Mouse (Mus musculus) CH12.LX (cell line): ENCODE results near the gene Knl1. TPM values are rescaled to one million over a fixed set of nuclear protein-coding genes. Genes with fewer than 3 reads are reported as not detected.

ENCODE experiments used
- DNase-seq: peaks from one replicate; pipeline ENCODE4 v3.0.0-alpha.2; 2013; ENCODE audit errors: extremely low read depth
- H3K27ac ChIP-seq: 2 replicates; pipeline ENCODE4 v1.5.1; 2012; ENCODE audit warnings: low read depth, mild to moderate bottlenecking, control low read depth, moderate library complexity; ENCODE audit not compliant: insufficient read depth
- H3K27me3 ChIP-seq: replicated peaks from 2 replicates; pipeline ENCODE3; 2012; ENCODE audit warnings: inconsistent platforms
- H3K36me3 ChIP-seq, 2 experiments: replicated peaks in 1 of 2; 2 replicates each; pipeline versions ENCODE3 to v1.6.1; 2012; ENCODE audit warnings: inconsistent platforms in 1 of 2, low read length in 1 of 2, mild to moderate bottlenecking in 1 of 2, mixed read lengths in 1 of 2, moderate library complexity in 1 of 2; ENCODE audit not compliant: control insufficient read depth in 1 of 2, insufficient read depth in 1 of 2
- H3K4me1 ChIP-seq, 2 experiments: 2 replicates each; pipeline ENCODE4 v1.6.1; 2012; ENCODE audit warnings: inconsistent platforms in 1 of 2, moderate library complexity in 1 of 2; ENCODE audit not compliant: insufficient read depth in 2 of 2, control insufficient read depth in 1 of 2
- H3K4me2 ChIP-seq: 2 replicates; pipeline ENCODE4 v1.6.1; 2012; ENCODE audit warnings: low read depth, mild to moderate bottlenecking, control low read depth; ENCODE audit not compliant: poor library complexity, insufficient read depth, severe bottlenecking
- H3K4me3 ChIP-seq, 3 experiments: fragments of 150-350 bp in 1 of 3; sonication (generic) in 1 of 3; replicated peaks in 1 of 3; 2 replicates each; pipeline versions ENCODE3 to v1.5.1; 2011 to 2012; ENCODE audit warnings: low read depth in 2 of 3, low read length in 2 of 3, mild to moderate bottlenecking in 2 of 3, moderate library complexity in 2 of 3, control low read depth in 1 of 3, improper control_type of control experiment in 1 of 3, inconsistent platforms in 1 of 3, mixed read lengths in 1 of 3; ENCODE audit not compliant: poor library complexity in 1 of 3
- H3K79me2 ChIP-seq: replicated peaks from 2 replicates; pipeline ENCODE4 v1.6.1; 2012; ENCODE audit warnings: mild to moderate bottlenecking, moderate library complexity; ENCODE audit not compliant: control insufficient read depth, poor library complexity, insufficient read depth, severe bottlenecking; ENCODE audit errors: extremely low read depth
- H3K9ac ChIP-seq: 2 replicates; pipeline ENCODE4 v1.6.1; 2012; ENCODE audit warnings: low read depth, mild to moderate bottlenecking, control low read depth, moderate library complexity; ENCODE audit not compliant: insufficient read depth
- H3K9me3 ChIP-seq: replicated peaks from 2 replicates; pipeline ENCODE3; 2012; ENCODE audit warnings: low read length, inconsistent platforms, mixed read lengths
- ELF1 ChIP-seq: IDR thresholded peaks from 2 replicates; pipeline ENCODE4 v1.6.1; 2014; ENCODE audit warnings: low read depth, mild to moderate bottlenecking, inconsistent platforms, low read length, improper control_type of control experiment
- ETS1 ChIP-seq: conservative IDR thresholded peaks from 2 replicates; pipeline ENCODE4 v1.6.1; 2012; ENCODE audit warnings: low read depth, mild to moderate bottlenecking, inconsistent platforms, low read length, improper control_type of control experiment, moderate library complexity
- GABPA ChIP-seq: IDR thresholded peaks from 2 replicates; pipeline ENCODE4 v1.6.1; 2012; ENCODE audit warnings: low read depth, low read length, improper control_type of control experiment, inconsistent platforms; ENCODE audit not compliant: insufficient replicate concordance
- HCFC1 ChIP-seq: IDR thresholded peaks from 2 replicates; pipeline ENCODE4 v1.6.1; 2012; ENCODE audit warnings: low read depth, mild to moderate bottlenecking, inconsistent platforms, low read length, improper control_type of control experiment
- JUND ChIP-seq: conservative IDR thresholded peaks from 2 replicates; pipeline ENCODE4 v1.6.1; 2011; ENCODE audit warnings: low read depth, low read length, improper control_type of control experiment
- KAT2A ChIP-seq: IDR thresholded peaks from 2 replicates; pipeline ENCODE4 v1.6.1; 2012; ENCODE audit warnings: low read length, improper control_type of control experiment, inconsistent platforms; ENCODE audit not compliant: insufficient replicate concordance
- MAZ ChIP-seq: IDR thresholded peaks from 2 replicates; pipeline ENCODE4 v1.6.1; 2012; ENCODE audit warnings: low read depth, mild to moderate bottlenecking, inconsistent platforms, low read length, improper control_type of control experiment, moderate library complexity
- MXI1 ChIP-seq: IDR thresholded peaks from 2 replicates; pipeline ENCODE4 v1.6.1; 2011; ENCODE audit warnings: mild to moderate bottlenecking, low read depth, low read length, improper control_type of control experiment
- MYC ChIP-seq: IDR thresholded peaks from 2 replicates; pipeline ENCODE4 v1.6.1; 2011; ENCODE audit warnings: low read depth, mild to moderate bottlenecking, improper control_type of control experiment, low read length
- RCOR1 ChIP-seq: conservative IDR thresholded peaks from 2 replicates; pipeline ENCODE4 v1.6.1; 2012; ENCODE audit warnings: low read depth, mild to moderate bottlenecking, inconsistent platforms, low read length, improper control_type of control experiment
- SIN3A ChIP-seq: IDR thresholded peaks from 2 replicates; pipeline ENCODE4 v1.6.1; 2012; ENCODE audit warnings: low read length, improper control_type of control experiment, inconsistent platforms
- TCF12 ChIP-seq: IDR thresholded peaks from 2 replicates; pipeline ENCODE4 v1.6.1; 2014; ENCODE audit warnings: low read depth, mild to moderate bottlenecking, inconsistent platforms, low read length, improper control_type of control experiment
- UBTF ChIP-seq: IDR thresholded peaks from 2 replicates; pipeline ENCODE4 v1.6.1; 2012; ENCODE audit warnings: low read depth, mild to moderate bottlenecking, inconsistent platforms, low read length, improper control_type of control experiment, moderate library complexity
- ZC3H11A ChIP-seq: IDR thresholded peaks from 2 replicates; pipeline ENCODE4 v1.6.1; 2012; ENCODE audit warnings: low read depth, mild to moderate bottlenecking, inconsistent platforms, low read length, improper control_type of control experiment
- dilution Hi-C: fragments of 300-500 bp; cut with MboI; formaldehyde crosslinking; loops from 2 replicates; pipeline ENCODE4 v1.14.3; 2020; ENCODE audit warnings: low sequenced_read_pairs; ENCODE audit not compliant: extremely low pct_unique_long_range_greater_than_20kb, extremely low pct_ligation_motif_present
- in situ Hi-C: fragments of 300-500 bp; cut with MboI; formaldehyde crosslinking; loops from 3 replicates; pipeline ENCODE4 v1.14.3; 2019; ENCODE audit warnings: low sequenced_read_pairs, low pct_ligation_motif_present, low pct_unique_long_range_greater_than_20kb, mixed read lengths
- polyA plus RNA-seq: library from polyadenylated mRNA; unstranded; fragments of >175 nt; gene quantifications from 2 replicates; pipeline ENCODE4 v1.2.1, GENCODE M21; 2012; ENCODE audit warnings: low read depth; ENCODE audit not compliant: insufficient read length
- total RNA-seq, 2 experiments: library from RNA; depleted of rRNA; stranded (reverse); fragments of 300-350 nt in 1 of 2; fragments of >200 nt in 1 of 2; gene quantifications; 2 replicates each; pipeline ENCODE4 v1.2.3; 2012 to 2014

Knl1 gene
- total and polyA plus RNA-seq, 3 experiments = 13.7 to 23.8 (median 19.9) TPM

DNA sequence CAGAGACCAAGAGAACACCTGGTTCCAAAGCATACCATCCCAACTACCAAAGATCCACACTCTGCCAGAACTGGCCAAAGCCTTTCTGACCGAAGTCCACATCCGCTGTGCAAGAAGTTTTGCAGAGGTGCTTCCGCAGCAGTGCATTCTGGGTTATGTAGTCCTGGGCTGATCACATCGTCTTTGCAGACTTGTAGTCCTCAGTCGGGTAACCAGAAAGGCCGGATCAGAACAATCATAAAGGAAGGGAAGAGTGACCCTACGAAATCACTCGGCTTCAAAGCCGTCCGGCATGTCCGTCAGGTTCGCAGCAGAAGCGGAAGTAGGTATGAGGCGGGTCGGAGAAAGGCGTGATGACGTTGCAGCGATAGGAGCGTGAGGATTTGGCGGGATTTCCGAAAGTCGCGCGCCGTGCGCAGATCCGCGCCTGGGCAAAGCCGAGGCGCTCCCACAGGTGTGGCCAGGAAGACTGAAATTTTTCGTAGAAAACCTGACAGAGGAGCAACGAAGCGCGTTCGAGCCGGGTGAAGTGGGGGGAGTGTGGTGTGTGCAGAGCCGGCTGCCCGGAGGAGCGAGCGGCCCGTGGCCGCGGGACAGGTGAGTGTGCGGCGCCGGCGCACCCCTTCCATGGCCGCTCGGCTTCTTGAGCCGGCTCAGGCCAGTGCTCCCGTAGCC lies 65.7 kb downstream of the Knl1 start, which contains the start of gene Rad51 (continued):
- TF ChIP-seq JUND (no peak), ETS1 (no peak), ZC3H11A (no peak), UBTF (peak; percentile 61; the same call in 1 of the 2 replicates), ELF1 (peak; percentile 92), TCF12 (peak; percentile 64), MXI1 (peak; percentile 97), MYC (peak; percentile 86), HCFC1 (peak; percentile 99), RCOR1 (no peak)
- TF ChIP-seq, all 38 proteins: peak for 21

DNA sequence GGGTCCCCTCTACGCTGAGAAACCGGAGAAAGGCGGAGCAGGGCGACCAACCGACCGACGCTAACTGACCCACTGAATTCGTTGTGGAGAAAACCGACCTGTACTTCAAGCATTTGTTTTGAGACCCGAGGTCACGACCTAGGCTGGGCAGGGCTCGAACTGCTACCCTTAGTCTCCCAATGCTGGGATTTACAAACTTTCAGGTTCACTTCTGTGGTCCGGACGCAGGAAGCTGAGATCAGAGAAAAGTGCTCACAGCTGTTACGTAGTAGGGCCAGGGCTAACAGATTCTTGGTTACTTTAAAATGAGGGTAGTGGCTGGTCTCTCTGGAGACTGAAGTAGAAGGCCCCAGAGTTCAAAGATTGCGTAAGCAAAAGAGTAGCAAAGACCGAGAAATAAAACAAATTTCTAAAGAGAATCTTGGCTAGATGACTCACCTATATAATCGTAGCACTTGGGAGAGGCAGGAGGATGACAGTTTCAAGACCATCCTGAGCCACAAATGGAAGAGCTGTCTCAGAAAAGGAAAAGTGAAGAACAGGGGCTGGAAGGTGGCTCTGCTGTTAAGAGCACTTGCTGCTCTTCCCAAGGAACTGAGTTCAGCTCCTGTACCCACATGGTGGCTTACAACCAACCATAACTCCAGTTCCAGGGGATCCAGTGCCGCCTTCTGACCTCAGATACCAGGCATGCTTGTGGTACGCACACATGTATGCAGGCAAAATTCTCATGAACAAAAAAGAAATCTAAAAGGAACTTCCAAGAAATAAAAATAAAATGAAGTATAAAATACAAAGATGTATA lies 66.4 kb downstream of the Knl1 start:
- peaks cover 18 to 43% of the 10 kb centered on the region in 2 experiments for H3K36me3 ChIP-seq
- dilution Hi-C loops = no loop called here

DNA sequence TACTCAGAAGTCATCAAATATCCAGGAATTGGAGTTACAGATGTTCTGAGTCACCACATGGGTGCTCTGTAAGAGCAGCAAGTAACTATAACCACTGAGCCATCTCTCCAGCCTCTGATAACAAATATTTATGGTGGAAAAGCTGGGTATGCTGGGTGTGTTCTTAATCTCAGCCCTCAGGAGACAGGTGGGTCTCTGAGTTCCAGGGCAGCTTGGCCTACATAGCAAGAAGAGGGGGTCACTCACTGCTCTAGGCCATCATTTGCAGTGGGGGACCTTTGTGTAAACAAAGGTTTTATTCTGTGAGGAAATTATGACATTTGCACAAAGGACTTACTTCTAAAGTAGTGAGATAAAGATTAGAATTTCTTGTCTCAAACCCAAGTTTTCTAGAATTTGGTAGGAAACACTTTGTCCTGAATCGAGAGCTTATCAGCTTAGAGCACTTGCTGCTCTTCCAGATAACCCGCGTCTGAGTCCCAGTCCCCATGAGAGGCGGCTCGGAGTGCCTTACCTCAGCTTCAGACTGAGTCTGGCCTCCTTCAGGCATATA lies 89.5 kb downstream of the Knl1 start:
- DNase-seq = no peak
- H3K36me3 ChIP-seq = peaks cover 63 to 93% of the 10 kb centered on the region in 2 experiments
- dilution Hi-C loops = no loop called here

More for the DNA sequence above, 66.4 kb downstream of the Knl1 start:
- H3K4me3 ChIP-seq = peak overlapping the region; percentile 86 to 88 (median 87)
- peak overlapping the region; percentile 85 for H3K9ac ChIP-seq
- H3K27me3 ChIP-seq = no peaks in the 10 kb centered on the region
- peaks cover 0 to 26% of the 10 kb centered on the region in 2 experiments; a peak in 3 of 4 replicates for H3K4me1 ChIP-seq
- DNase-seq = peak; percentile 56
- peak overlapping the region; percentile 67 for H3K27ac ChIP-seq
- H3K4me2 ChIP-seq = peak overlapping the region; percentile 98
- peaks cover 48% of the 10 kb centered on the region for H3K79me2 ChIP-seq
- in situ Hi-C loops = no loop called here
- H3K9me3 ChIP-seq = no peaks in the 10 kb centered on the region
- TF ChIP-seq GABPA (no peak), KAT2A (no peak), RCOR1 (no peak), SIN3A (peak; percentile 16; the same call in 1 of the 2 replicates), ETS1 (0 out of 2 replicates have a peak, but pooled peaks have one; percentile 2), UBTF (0 out of 2 replicates have a peak, but pooled peaks have one; percentile 1)
- TF ChIP-seq, all 38 proteins: peak for 3

More for the DNA sequence above, 89.5 kb downstream of the Knl1 start:
- no peak overlapping the region for H3K4me3 ChIP-seq
- H3K79me2 ChIP-seq = no peaks in the 10 kb centered on the region
- H3K27ac ChIP-seq = no peak overlapping the region
- in situ Hi-C loops = no loop called here
- no peak for TF ChIP-seq MAZ
- no peaks in the 10 kb centered on the region for H3K9me3 ChIP-seq
- H3K4me2 ChIP-seq = no peak overlapping the region
- no peaks in the 10 kb centered on the region for H3K27me3 ChIP-seq
- H3K4me1 ChIP-seq = no peaks in the 10 kb centered on the region
- H3K9ac ChIP-seq = no peak overlapping the region
